Mouse (Mus musculus): ENCODE data around the gene Tlnrd1. TPM values are rescaled to one million over a fixed set of nuclear protein-coding genes. Genes with fewer than 3 reads are reported as not detected.

The Tlnrd1 gene
- polyA plus RNA-seq, 1 experiment, result 9.2 TPM

DNA sequence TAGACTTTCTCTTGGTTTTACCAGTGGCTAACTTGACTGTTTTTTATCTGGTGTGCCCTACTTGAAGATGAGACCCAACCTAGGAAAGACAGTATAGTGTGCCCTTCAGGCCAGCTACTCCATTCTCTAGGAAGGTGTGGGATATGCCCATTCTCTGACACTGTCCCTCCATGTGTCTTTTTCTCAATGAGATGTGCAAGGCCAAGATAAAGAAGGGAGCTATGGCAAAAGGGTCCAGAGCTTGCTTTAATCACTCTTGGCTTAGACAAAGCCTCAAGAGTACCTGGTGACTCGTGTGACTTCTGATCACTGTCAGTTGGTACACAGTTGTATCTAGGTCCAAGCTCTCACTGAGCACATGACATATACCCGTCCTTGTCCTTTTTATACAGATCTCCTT lies 44.0 kb downstream of the Tlnrd1 start:
- no peak for DNase-seq
- H3K27me3 ChIP-seq (replicated peaks; ENCODE audit: control insufficient read depth, insufficient read depth, low read length), result no peaks in the 10 kb centered on the region
- 95% methylated on average over 2 of the region's 2 CpGs for WGBS

GRCm38 (mm10) chr7:83838525-83839224 lies 45.4 kb downstream of the Tlnrd1 start:
- no peak for DNase-seq
- TF ChIP-seq CTCF (conservative IDR thresholded peaks at IDR 0.05; ENCODE audit: insufficient read depth, insufficient read length, low read depth, low read length) (no peak), POLR2A (IDR thresholded peaks at IDR 0.05; ENCODE audit: low read depth, low read length) (no peak)
- no peak overlapping the region for H3K4me3 ChIP-seq (ENCODE audit: insufficient read depth, low read depth, low read length)
- H3K36me3 ChIP-seq (ENCODE audit: control insufficient read depth, insufficient read depth, low read length), result no peaks in the 10 kb centered on the region
- no peaks in the 10 kb centered on the region for H3K27me3 ChIP-seq (replicated peaks; ENCODE audit: control insufficient read depth, insufficient read depth, low read length)
- H3K27ac ChIP-seq (ENCODE audit: insufficient read depth, low read depth, low read length), result no peak overlapping the region
- peaks cover 5% of the 10 kb centered on the region; the same call in 1 of the 2 replicates for H3K4me1 ChIP-seq (ENCODE audit: control insufficient read depth, insufficient read depth, low read length)
- 79% methylated on average over 5 of the region's 5 CpGs for WGBS

More for the DNA sequence above, 44.0 kb downstream of the Tlnrd1 start:
- no peaks in the 10 kb centered on the region for H3K36me3 ChIP-seq (ENCODE audit: control insufficient read depth, insufficient read depth, low read length)
- TF ChIP-seq CTCF (conservative IDR thresholded peaks at IDR 0.05; ENCODE audit: insufficient read depth, insufficient read length, low read depth, low read length), result no peak
- no peak for TF ChIP-seq POLR2A (IDR thresholded peaks at IDR 0.05; ENCODE audit: low read depth, low read length)
- H3K27ac ChIP-seq (ENCODE audit: insufficient read depth, low read depth, low read length), result no peak overlapping the region
- peaks cover 5% of the 10 kb centered on the region; the same call in 1 of the 2 replicates for H3K4me1 ChIP-seq (ENCODE audit: control insufficient read depth, insufficient read depth, low read length)
- H3K4me3 ChIP-seq (ENCODE audit: insufficient read depth, low read depth, low read length), result no peak overlapping the region

Other genes with a start within 250 kb of the Tlnrd1 start
- gene Il16, start 138.6 kb downstream of the Tlnrd1 start, polyA plus RNA-seq (2012; rRNA removed), result 3.1 and 6.9 TPM in 2 replicates
- not detected in 2 replicates for gene Cfap161, start 89.4 kb downstream of the Tlnrd1 start, polyA plus RNA-seq (2012; rRNA removed)
- 11.5 and 15.1 TPM in 2 replicates for gene Mesd, start 161 bp upstream of the Tlnrd1 start, polyA plus RNA-seq (2012; rRNA removed)
- gene Cemip, start 202.2 kb upstream of the Tlnrd1 start, polyA plus RNA-seq (2012; rRNA removed), result 0.08 and 0.10 TPM in 2 replicates

Data from kidney, adult 2 months (tissue).